Mouse (Mus musculus) MEL (cell line): ENCODE results near the gene Cpsf6.

Experiments
- CTCF ChIP-seq, 3 experiments: IDR thresholded peaks in 2 of 3; conservative IDR thresholded peaks in 1 of 3; 2 replicates each; pipeline ENCODE4 v1.5.1; 2011 to 2012; ENCODE audit warnings: low read length in 3 of 3, low read depth in 2 of 3, mild to moderate bottlenecking in 2 of 3, improper control_type of control experiment in 1 of 3, inconsistent platforms in 1 of 3, mixed read lengths in 1 of 3, moderate library complexity in 1 of 3; ENCODE audit not compliant: control insufficient read depth in 1 of 3, insufficient read depth in 1 of 3, poor library complexity in 1 of 3, severe bottlenecking in 1 of 3
- EP300 ChIP-seq, 2 experiments: IDR thresholded peaks; 2 replicates each; pipeline ENCODE4 v1.6.1; 2011; ENCODE audit warnings: improper control_type of control experiment in 2 of 2, low read length in 2 of 2, low read depth in 1 of 2, mild to moderate bottlenecking in 1 of 2
- KAT2A ChIP-seq: conservative IDR thresholded peaks from 2 replicates; pipeline ENCODE4 v1.6.1; 2012; ENCODE audit warnings: low read depth, low read length, improper control_type of control experiment, inconsistent platforms
- MAX ChIP-seq: IDR thresholded peaks from 2 replicates; pipeline ENCODE4 v1.6.1; 2011; ENCODE audit warnings: low read length, improper control_type of control experiment
- MYB ChIP-seq: IDR thresholded peaks from 2 replicates; pipeline ENCODE4 v1.6.1; 2011; ENCODE audit warnings: mild to moderate bottlenecking, low read depth, low read length, improper control_type of control experiment
- POLR2AphosphoS2 ChIP-seq: IDR thresholded peaks from 2 replicates; pipeline ENCODE4 v1.6.1; 2011; ENCODE audit warnings: low read length, improper control_type of control experiment
- POLR2AphosphoS5 ChIP-seq: IDR thresholded peaks from 2 replicates; pipeline ENCODE4 v1.6.1; 2012; ENCODE audit warnings: low read depth, borderline replicate concordance, mild to moderate bottlenecking, inconsistent platforms, low read length, moderate library complexity, mixed read lengths
- TAL1 ChIP-seq: IDR thresholded peaks from 2 replicates; pipeline ENCODE4 v1.6.1; 2012; ENCODE audit warnings: mild to moderate bottlenecking, inconsistent platforms, low read length, moderate library complexity, mixed read lengths

DNA sequence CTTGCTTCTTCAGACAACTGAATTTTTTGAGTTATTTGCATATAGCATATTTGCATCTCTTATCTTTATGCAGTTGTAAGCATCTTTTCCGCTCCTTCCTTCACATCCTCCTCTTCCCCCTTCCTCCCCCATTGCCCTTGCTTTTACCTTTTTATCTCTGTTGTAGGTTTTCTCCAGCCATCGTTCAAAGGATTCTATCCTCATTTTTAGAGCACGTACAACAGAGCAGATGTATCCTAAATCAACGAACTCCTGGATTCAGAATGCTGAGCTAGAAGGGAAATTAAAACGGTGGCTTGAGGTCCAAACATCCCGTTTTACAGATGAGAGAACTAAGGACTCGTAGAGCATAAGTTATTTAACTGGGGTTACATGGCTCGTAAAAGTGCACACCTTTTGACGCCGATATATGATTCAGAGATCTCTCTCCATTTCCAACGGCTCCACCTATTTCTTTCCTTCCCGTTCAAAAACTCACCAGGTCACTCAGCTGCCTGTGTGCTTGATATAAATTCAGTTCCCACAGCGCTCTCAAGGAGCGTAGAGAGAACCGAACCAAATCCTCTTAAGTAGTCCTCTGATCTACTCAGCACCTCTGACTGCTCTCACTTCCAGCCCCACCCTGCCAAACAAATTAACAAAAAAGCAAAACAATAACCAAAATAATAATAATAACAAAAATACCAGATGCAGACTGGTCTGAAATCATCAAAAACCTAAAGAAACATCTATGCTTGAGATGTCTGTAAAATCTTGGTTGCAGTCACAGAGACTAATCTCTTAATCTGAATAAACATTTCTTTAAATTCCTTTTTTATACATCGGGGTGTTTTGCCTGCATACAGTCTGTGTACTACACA is 2.2 kb downstream of the Cpsf6 start:
- TF ChIP-seq CTCF (IDR thresholded peaks at IDR 0.05 in 2 of 3, conservative IDR thresholded peaks at IDR 0.05 in 1 of 3; ENCODE audit: control insufficient read depth in 1 of 3, insufficient read depth in 1 of 3, low read depth in 2 of 3, low read length in 3 of 3, poor library complexity in 1 of 3, severe bottlenecking in 1 of 3) (no peak), MYB (no peak), KAT2A (no peak), TAL1 (no peak), EP300 (IDR thresholded peaks at IDR 0.05; ENCODE audit: low read depth in 1 of 2, low read length in 2 of 2) (peak; percentile 11 to 54; a peak in 2 of 4 replicates), POLR2AphosphoS5 (no peak), POLR2AphosphoS2 (no peak), MAX (no peak)
